Mouse (Mus musculus): ENCODE results near the gene Slc22a5.

Gene Slc22a5

GRCm38 (mm10) chr11:53891505-53892451, at the start of gene Slc22a5:
Slc22a5 (minus strand) TSS chr11:53891660.
- DNase-seq = peak; percentile 98 to 100

GRCm38 (mm10) chr11:53931944-53932318, 40.5 kb upstream of the Slc22a5 start:
- peak in 1 of 2 experiments; percentile 7 for DNase-seq

- DNase-seq = peak; percentile 65 to 73
Observed at GRCm38 (mm10) chr11:53931091-53931943, 39.9 kb upstream of the Slc22a5 start.

GRCm38 (mm10) chr11:53929741-53930140, 38.3 kb upstream of the Slc22a5 start:
- DNase-seq = no peak

- DNase-seq = no peak
Observed at GRCm38 (mm10) chr11:53928585-53928984, 37.1 kb upstream of the Slc22a5 start.

- DNase-seq = no peak
Observed at GRCm38 (mm10) chr11:53926303-53926702, 34.8 kb upstream of the Slc22a5 start.

GRCm38 (mm10) chr11:53918851-53919250, 27.4 kb upstream of the Slc22a5 start:
- no peak for DNase-seq

GRCm38 (mm10) chr11:53911011-53911410, 19.6 kb upstream of the Slc22a5 start:
- no peak for DNase-seq

GRCm38 (mm10) chr11:53908686-53909085, 17.2 kb upstream of the Slc22a5 start:
- no peak for DNase-seq

GRCm38 (mm10) chr11:53904534-53904925, 13.1 kb upstream of the Slc22a5 start:
- no peak for DNase-seq

GRCm38 (mm10) chr11:53903781-53904533, 12.5 kb upstream of the Slc22a5 start:
- no peak for DNase-seq

- DNase-seq = no peak
Observed at GRCm38 (mm10) chr11:53902741-53903140, 11.3 kb upstream of the Slc22a5 start.

GRCm38 (mm10) chr11:53900991-53901390, 9.5 kb upstream of the Slc22a5 start:
- DNase-seq = no peak

GRCm38 (mm10) chr11:53899981-53900380, 8.5 kb upstream of the Slc22a5 start:
- DNase-seq = no peak

GRCm38 (mm10) chr11:53899004-53899403, 7.5 kb upstream of the Slc22a5 start:
- no peak for DNase-seq

GRCm38 (mm10) chr11:53896935-53897334, 5.5 kb upstream of the Slc22a5 start:
- no peak for DNase-seq

GRCm38 (mm10) chr11:53893451-53893850, 2.0 kb upstream of the Slc22a5 start:
- DNase-seq = no peak

- no peak for DNase-seq
Observed at GRCm38 (mm10) chr11:53892716-53893416, 1.4 kb upstream of the Slc22a5 start.

- peak in 1 of 2 experiments; percentile 48 for DNase-seq
Observed at GRCm38 (mm10) chr11:53890906-53891504, 455 bp downstream of the Slc22a5 start.

- DNase-seq = no peak
Observed at GRCm38 (mm10) chr11:53890225-53890624, 1.2 kb downstream of the Slc22a5 start.

- DNase-seq = no peak
Observed at GRCm38 (mm10) chr11:53889091-53889645, 2.3 kb downstream of the Slc22a5 start.
